Mouse (Mus musculus): ENCODE data around the gene Hells.

Gene Hells

DNA sequence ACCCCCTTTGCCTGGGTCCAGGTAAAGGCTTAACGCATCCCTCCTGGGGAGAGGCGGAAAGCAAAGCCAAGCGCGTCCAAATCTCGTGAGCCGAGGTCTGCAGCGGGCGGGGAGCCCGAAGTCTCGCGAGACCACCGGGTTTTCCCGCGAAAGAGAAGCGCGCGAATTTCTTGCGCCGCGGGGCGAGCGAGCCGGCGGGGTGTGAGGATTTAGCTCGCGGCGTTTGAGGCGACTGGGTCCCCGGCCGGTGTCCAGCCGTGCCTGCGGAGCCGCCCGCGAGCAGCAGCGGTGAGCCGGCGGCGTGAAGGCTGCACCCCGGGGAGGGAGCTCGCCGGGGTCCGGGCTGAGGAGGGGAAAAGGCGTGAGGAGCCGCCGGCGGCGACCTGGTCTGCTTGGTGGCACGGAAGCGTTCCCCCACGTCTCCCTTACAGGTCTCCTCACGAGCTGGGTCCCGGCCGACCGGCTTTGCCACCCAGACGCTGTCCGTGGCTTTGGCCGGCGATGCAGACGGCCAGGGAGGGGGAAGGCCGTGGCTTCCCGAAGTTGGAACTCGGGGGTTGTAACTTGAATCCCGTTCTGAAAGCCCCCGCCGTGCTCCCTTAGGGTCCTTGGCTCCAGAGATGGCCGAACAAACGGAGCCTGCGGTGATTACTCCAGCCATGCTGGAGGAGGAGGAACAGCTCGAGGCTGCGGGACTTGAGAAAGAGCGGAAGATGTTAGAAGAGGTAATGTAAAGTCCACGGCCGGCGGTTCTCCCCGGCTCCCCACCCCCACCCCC is at the start of gene Hells:
Gene Hells, plus strand, starts transcription at position 128 of the 778 bp plus-strand sequence.
- DNase-seq = peak; percentile 77 to 85

DNA sequence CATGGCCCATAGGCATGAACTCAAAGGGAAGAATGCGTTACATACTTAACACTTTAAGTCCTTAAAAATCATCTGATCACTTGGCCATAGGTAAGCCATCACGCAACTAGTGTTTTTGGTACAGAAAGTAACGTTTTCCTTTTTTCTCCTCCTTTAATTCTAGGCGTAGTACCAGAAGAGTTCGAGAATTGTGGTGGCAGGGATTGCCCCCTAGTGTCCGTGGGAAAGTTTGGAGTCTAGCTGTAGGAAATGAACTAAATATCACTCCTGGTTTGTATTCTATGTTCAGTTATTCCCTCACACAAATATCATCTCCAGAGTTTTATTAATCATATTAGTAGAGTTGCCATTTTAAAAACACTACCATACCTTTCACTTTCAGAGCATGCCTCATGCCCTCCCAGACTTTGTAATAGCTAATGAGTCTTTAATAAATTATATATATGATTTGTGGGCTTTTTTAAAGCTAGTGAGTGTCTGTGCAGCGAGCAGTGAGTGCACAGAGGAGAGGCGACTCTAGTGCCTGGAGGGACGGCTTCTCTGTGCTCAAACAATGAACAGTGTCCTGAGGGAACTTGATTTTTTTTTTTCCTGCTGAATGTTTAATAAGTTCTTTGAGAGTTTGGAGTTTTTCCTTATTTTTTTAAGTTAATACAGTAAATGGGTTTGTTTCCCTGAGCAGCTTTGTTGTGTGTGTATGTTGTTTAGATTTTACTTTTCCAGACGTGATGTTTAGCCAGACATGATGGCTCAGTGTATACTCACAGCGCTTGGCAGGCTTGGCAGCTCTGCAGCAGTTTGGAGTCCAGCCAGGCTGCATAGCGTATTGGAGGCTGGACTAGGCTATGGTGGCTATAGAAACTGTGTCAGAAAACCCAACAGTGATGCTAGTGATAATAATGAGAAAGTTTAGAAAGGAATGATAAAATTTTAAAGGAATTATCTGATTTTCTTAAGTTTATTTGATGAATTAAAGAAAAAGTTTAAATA is 29.3 kb upstream of the Hells start:
- peak; percentile 25 to 30 for DNase-seq

DNA sequence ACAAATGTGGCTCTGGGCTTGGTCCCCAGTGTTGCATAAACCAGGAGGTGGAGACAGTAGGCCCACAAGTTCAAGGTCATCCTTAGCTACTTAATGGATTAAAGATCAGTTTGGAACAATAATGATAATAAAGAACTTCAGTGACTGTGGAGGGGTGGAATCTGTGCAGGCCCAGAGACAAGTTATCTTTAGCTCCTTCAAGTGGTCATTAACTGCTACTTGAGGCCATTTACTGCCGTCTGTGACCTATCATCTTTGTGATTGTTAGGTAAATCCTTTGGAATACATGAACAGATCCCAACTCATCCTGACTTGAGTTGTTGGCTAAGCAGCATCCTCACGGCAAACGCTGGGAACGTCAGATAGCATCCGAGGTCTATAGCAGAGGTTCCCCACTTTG is 28.2 kb upstream of the Hells start:
- DNase-seq = no peak

DNA sequence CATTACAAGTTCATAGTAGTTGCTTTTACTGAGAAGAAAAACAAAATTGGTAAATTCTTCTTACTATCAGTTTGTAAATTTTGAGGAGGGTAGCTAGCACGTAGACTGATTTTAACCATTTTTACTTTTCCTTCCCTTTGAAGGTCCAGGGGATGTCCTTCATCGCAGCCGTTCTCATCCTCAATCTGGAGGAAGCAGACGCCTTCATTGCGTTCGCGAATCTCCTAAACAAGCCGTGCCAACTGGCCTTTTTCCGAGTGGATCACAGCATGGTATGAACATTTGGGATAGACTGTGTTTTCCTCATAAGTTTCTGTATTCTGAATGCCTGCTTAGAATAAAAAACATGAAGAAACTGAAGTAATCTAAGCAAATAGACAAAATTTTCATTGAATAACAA is 16.9 kb upstream of the Hells start:
- peak; percentile 25 for DNase-seq

DNA sequence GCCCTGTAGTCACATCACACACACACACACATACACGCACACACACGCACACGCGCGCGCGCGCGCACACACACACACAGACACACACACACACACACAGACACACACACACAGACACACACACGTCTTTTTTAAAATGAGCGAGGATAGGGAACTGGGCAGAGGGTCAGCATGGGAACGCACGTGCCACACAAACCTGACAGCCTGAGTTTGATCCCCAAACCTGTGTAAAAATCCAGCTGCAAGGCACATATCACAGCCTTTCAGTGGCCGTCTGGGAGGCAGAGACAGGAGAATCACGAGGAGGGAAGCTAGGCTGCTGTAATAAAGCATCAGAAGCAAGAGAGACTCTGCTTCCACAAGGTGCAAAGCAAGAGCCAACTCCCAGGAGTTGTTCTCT is 15.8 kb upstream of the Hells start:
- no peak for DNase-seq

DNA sequence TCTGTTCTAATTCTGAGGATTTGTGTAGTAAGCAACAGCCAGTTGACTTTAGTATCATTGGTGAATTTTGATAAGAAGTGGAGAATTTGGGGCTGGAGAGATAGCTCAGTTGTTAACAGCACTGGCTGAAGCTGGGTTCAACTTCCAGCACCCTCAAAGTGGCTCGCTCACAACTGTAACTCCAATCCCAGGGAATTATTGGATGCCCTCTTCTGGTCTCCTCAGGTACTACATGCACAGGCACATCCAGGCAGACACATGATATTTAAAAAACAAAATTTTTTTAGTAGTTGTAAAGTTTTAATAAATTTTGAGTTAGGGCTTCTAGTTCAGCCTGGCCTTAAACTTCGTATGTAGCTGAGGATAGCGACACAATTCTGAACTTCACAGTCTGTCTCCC is 15.0 kb upstream of the Hells start:
- peak; percentile 19 to 48 for DNase-seq

DNA sequence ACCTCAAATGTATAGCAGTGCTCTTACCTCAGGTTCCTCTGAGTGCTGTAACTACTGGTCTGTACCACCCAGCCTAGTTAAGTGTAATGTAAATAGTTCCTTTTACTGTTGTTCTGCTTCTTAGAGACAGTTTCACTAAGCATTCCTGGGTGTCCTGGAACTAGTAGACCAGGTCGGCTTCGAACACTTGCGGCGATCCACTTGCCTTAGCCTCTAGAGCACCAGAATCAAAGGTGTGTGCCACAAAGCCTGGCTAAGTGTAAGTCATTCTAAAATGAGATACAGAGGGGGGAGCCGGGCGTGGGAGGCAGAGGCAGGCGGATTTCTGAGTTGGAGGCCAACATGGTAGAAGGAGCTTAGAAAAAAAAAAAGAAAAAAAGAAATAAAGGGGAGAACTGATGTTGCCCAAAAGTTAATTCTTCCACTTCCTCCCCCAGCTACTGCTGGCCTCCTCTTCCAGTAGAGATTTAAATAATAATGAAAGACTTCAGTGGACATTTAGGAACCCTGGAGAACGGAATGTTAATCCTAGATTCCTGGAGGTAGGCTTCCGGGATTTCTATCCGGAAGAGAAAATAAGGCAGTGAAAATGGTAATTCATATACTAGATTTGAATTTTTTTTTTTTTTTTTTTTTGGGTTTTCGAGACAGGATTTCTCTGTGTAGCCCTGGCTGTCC is 2.1 kb upstream of the Hells start:
- no peak for DNase-seq

DNA sequence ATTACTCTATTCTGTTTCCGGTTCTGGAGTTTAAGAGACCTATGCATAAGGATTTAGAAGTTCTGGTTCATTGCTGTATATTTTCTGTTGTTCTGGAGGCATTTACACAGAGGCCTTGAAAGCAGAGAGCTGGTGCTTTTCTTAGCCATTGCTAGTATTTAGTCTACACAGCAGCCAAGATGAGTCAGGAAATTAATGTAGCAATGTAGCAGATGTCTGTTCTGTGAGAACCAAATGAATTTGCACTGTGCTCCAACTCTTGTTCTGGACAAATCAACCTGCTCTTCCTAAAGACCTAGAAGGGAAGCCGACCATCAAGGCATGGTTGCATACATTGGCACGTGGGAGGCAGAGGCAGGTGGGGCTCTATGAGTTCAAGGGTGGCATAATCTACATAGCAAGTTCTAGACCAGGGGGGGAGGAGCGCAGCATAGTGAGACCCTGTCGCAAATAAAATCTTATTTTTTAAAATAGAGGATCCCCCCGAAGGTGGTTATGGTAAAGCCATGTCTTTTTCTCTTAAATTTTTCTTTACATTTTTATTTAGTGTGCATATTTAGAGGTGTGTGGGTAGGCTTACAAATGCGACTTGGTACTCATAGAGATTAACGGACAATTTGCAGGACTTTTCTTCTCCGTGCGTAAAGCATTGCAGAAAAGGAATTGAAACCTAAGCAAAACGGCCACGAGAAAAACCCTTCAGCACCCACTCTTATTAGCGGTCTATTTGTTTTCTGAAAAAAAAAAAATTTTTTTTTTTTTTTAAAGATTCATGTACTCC is 1.1 kb upstream of the Hells start:
- no peak for DNase-seq

DNA sequence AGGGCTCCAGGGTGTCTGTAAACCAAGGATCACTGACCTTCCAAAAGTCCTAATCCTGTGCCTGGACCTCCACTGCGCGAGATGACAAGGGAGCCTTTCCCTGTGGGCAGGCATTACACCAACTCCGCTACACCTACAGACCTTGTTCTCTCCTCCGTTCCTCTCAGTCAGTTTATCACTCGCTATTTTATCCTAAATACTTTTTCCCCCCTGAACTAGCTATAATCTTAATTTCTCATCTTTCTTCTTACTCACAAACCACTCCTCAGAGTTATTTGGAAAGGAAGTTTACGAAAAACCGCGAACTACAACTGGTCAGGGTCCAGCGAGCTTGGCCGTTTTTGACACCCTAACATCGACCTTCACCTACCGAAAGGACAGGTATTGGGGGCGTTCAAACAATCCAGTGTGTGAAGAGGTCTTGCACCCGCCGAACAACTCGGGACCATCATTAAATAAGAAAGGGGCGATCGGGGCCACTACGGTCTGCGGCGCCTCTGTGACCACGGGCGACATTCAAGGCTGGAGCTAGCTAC is 395 bp upstream of the Hells start:
- DNase-seq = peak in 1 of 2 experiments; percentile 9

DNA sequence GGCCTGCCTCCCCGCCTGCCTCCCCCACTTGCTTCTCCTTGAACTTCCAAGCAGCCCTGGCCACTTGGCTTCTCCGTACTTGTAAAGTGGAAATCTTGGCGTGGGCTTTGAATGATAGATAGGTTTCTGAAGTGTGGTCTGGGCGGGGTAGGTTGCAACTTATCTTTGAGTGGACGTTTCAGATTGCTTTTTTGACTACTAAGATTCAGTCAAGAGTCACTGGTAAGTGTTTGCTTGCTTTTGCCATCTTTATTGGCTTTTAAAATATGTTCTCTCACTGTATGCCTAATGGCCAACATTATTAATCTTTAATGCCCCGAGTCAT is 813 bp downstream of the Hells start:
- no peak for DNase-seq

DNA sequence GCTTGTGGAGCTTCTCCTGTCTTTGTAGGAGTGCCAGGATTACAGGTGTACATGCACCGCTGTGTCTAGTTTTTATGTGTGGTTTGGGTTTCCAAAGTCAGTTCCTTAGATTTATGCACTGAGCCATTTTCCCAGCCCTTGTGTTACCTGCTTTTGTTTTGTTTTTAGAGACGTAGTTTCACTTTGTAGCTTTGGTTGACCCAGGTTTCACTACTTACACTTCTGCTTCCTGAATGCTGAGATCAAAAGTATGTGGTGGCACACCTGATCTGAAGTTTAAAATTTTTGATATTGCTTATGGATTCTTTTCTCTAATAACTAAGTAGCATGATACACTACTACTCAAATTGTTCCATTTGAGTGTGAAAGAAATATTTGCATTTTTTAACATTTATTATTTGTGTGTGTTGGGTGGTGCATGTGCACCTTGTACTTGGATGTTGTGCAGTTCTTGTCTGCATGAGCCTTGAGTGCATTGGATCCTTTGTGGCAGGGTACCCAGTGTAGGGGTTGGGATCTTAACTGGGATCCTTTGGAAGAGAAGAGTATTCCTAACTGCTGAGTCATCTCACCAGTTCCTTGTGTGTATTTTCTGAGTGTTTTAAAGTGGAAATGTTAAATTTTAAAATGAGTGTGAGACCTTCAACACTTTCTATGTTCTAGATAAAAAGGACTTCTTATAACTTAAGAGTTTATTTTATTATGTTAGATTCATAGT is 14.0 kb downstream of the Hells start:
- no peak for DNase-seq

DNA sequence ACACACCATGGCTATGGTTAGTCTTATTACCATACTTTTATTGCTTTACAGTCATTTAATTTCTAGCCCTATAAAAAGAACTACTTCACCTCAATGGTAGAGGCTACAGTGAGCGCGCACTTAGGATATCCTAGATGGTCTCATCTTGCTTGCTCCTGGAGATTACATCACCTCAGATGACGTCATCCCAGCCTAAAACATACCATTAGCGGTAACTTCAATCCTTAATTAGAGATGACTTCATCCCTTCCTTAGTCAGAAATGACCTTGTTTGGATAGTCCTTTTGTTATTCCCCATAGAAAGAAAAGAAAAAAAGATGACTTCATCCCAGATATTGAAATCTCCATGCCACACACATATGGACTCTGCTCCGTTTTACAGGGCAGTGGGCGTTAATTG is 40.0 kb downstream of the Hells start:
- no peak for DNase-seq

DNA sequence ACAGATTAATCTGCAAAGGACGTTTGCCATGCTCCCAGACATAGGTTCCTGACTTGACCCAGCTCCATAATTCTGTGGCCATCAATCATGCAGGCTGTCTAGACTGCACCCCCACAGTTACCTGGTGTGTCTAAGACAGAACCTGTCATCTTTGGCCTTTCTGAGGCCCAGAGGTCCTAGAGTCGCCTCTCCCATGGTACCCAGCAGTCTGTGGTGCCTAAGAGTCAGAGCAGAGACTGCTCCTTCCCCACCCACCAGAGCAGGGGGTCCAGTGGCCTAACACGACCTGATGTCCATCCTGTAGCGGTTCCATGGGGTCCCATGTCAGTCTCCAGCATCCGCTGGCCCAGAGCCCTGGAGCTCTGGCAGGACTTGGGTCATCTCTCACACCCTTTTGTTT is 41.9 kb downstream of the Hells start:
- no peak for DNase-seq

DNA sequence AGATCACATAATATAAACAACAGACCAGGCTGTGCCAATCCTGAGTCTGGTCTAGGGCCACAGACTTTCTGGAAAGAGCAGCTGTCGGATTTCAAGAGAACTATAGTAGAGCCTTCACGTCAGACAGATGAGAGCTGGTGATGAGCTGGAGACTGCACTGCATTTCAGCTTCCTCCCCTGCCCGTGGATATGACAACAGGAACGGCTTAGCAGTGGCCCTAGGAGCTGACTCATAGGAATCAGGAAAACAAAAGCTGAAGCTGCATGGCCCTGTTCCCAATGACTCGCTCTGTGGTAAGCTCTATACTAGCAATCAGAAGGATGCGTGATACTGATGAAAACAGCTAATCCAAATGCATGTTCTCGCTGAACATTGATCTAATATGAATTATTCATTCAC is 43.0 kb downstream of the Hells start:
- no peak for DNase-seq

DNA sequence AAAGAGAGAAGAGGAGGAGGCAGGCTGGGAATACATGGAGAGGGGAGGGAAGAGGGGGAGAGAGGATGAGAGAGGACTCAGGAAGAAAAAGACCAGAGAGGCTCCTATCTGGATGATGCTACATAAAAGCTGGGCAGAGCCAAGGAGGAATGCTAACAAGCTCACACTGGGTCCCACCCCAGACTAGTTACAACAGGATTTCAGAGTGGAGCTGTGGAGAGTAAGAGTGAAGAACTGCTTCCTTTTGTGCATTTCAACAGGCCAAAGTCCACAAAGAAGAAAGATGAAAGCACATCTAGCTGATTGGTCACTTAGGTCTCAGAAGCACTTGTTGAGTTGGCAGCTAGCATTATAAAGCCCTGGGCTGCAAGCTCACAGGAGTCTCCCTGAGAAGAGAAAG is 45.6 kb downstream of the Hells start:
- DNase-seq = no peak

DNA sequence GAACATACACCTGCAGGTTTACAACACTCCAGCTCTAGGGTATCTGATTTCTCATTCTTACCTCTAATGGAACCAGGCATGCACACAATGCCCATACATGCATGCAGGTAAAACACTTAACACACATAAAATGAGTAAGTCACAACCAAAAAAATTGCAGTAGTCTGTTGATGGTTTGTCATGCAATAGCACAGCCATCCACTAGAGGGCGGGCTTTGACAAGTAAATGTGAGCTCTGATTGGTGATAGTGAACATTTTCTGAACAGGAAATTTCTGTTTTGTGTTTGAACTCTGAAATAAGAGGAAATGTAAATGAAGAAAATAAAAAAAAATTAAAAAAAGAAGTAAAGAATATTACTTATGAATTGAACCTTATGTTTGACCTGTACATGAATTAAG is 51.3 kb downstream of the Hells start:
- peak; percentile 55 to 64 for DNase-seq

DNA sequence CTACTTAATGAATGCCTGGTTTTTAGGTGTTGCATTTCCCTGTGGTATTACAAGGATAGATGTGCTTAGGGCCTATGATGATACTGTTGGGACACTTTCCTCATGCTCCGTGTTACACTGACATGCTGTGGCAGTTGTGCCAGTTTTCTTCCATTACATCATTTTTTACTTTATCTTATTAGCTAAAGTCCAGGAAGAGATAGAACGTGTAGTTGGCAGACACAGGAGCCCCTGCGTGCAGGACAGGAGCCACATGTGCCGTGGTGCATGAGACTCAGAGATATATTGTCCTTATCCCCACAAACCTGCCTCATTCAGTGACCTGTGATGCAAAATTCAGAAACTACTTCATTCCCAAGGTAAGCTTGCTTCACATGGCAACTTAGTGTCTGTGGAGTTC is 67.5 kb downstream of the Hells start:
- DNase-seq = no peak

DNA sequence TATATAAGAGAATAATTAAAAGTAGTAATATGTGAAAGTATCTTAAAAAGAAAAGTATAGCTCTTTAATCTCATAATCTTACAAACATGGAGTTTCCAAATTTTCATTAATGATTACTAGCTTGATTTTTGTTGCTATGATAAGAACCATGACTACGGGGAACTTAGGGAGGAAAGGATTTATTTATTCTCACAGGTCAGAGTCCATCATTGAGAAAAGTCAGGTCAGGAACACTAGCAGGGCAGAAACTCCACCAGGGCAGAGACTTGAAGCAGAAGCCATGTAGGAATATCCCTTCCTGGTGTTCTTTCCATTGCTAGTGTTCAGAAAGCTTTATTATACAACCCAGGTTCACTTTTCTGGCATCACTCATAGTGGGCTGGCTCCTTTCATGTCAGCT is 68.0 kb downstream of the Hells start:
- DNase-seq = no peak

DNA sequence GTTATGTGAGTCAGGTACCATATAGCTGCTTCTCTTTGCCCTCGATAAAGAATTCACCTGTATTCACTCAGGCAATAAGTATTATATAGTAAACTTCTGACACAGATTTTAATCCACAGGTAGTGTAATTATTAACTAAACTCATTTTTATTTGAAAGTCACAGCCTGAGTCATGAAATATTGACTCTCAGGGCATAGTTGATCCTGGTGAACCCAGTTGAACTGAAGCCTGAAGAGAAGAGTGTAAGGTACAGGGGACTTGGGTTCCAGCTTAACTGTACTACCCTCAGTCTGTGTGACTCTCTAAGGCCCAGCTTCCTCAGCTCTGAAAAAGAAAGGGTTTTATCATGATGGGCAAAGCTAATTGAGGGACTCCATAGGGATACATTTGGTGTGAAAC is 74.4 kb downstream of the Hells start:
- DNase-seq = no peak

DNA sequence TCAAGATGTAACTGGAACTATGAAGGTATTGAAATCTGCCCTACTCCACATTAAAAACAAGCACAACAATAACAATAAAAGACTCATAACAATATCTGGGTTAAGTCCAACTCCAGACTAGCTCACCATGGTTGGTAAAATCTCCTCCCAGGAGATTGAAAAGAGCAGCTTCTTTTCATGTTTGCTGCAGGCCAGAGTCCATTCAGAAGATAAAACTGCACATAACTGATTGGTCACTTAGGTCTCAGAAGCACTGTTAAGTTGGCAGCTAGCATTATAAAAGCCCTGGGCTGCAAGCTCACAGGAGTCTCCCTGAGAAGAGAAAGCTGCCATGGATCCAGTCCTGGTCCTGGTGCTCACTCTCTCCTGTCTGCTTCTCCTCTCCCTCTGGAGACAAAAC is 76.0 kb downstream of the Hells start, which contains the start of gene Cyp2c55:
Gene Cyp2c55, plus strand, starts transcription at position 305 of the 400 bp plus-strand sequence.
- no peak for DNase-seq
